Mouse (Mus musculus) stomach, embryonic 14.5 days (tissue): ENCODE data around the gene Pan2. TPM values are rescaled to one million over a fixed set of nuclear protein-coding genes. Genes with fewer than 3 reads are reported as not detected.
"Not testable (repeated sequence)": the region's sequence is repeated elsewhere in the genome, so short reads cannot be mapped to it uniquely, and the experiment has no call there.

ENCODE experiments used
- ATAC-seq: fragments of 200-750 bp; cut with Nextera tagmentation; 2 replicates; pipeline ENCODE4 v1.8.0; 2017; ENCODE audit warnings: low read depth, moderate TSS enrichment; ENCODE audit not compliant: insufficient number of reproducible peaks, insufficient read depth, low FRiP score
- H3K27ac ChIP-seq: fragments of 300-500 bp; sonication (generic); 2 replicates; pipeline ENCODE4 v1.5.1; 2014; ENCODE audit warnings: mild to moderate bottlenecking, low read length, moderate library complexity, mixed read lengths
- H3K27me3 ChIP-seq: fragments of 300-500 bp; sonication (generic); 2 replicates; pipeline ENCODE4 v1.6.1; 2014; ENCODE audit warnings: low read length, control low read depth, mixed read lengths; ENCODE audit not compliant: control insufficient read depth, insufficient read depth
- H3K36me3 ChIP-seq: fragments of 300-500 bp; sonication (generic); 2 replicates; pipeline ENCODE4 v1.6.1; 2014; ENCODE audit warnings: mild to moderate bottlenecking, control low read depth, low read length, moderate library complexity, mixed read lengths; ENCODE audit not compliant: control insufficient read depth, insufficient read depth
- H3K4me1 ChIP-seq: fragments of 300-500 bp; sonication (generic); 2 replicates; pipeline ENCODE4 v1.6.1; 2014; ENCODE audit warnings: low read length, control low read depth, mixed read lengths; ENCODE audit not compliant: control insufficient read depth, insufficient read depth
- H3K4me2 ChIP-seq: fragments of 300-500 bp; sonication (generic); replicated peaks from 2 replicates; pipeline ENCODE4 v1.6.1; 2014; ENCODE audit warnings: low read depth, low read length, control low read depth
- H3K4me3 ChIP-seq: fragments of 300-500 bp; sonication (generic); 2 replicates; pipeline ENCODE4 v1.5.1; 2014; ENCODE audit warnings: low read depth, low read length, control low read depth
- H3K9ac ChIP-seq: fragments of 300-500 bp; sonication (generic); replicated peaks from 2 replicates; pipeline ENCODE4 v1.6.1; 2014; ENCODE audit warnings: low read depth, mild to moderate bottlenecking, control low read depth, low read length, moderate library complexity, mixed read lengths
- H3K9me3 ChIP-seq: fragments of 300-500 bp; sonication (generic); 2 replicates; pipeline ENCODE4 v1.6.1; 2016; ENCODE audit warnings: low read depth, low read length, control low read depth; ENCODE audit not compliant: control insufficient read depth
- WGBS: fragments of 180-500 bp; shearing (Covaris S2); extraction: QIAGEN DNeasy Blood & Tissue Kit; methylation state at CpG from one replicate; pipeline ENCODE4 v1.1.7; 2014; 5-methylcytosine and 5-hydroxymethylcytosine counted together
- polyA plus RNA-seq: library from polyadenylated mRNA; unstranded; fragments of >200 nt; fragmentation: Nextera tagmentation; extraction: Ambion mirVana; gene quantifications from 2 replicates; pipeline ENCODE4 v1.2.1, GENCODE M21; 2014

Gene Pan2
- polyA plus RNA-seq, 1 experiment from 2014 or later = 34.8 TPM

DNA sequence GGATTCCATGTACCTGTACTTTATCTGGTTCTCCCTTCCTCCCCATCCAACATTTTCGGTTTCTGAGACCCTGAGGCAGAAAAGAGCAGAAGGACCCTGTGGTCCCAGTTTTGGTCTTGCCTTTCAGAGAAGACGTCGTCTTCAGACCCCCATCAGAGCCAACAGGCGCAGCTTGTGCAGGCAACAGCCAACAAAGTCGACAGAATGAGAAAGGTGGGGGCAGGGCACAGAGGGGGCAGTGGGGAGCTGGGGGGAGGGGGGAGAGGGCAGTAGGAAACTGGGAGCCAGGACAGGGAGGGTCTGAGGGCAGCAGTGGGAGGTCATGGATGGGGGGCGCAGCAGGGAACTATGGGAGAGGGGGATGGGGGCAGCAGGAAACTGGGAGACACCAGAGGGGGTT lies 25.0 kb upstream of the Pan2 start:
- WGBS = 62% methylated on average over 6 of the region's 6 CpGs
- no peak for ATAC-seq
- no peak overlapping the region for H3K4me2 ChIP-seq
- no peaks in the 10 kb centered on the region for H3K9me3 ChIP-seq
- H3K27ac ChIP-seq = no peak overlapping the region
- H3K4me1 ChIP-seq = no peaks in the 10 kb centered on the region
- H3K9ac ChIP-seq = no peak overlapping the region
- no peak overlapping the region for H3K4me3 ChIP-seq
- no peaks in the 10 kb centered on the region for H3K27me3 ChIP-seq
- peaks cover 19% of the 10 kb centered on the region for H3K36me3 ChIP-seq

DNA sequence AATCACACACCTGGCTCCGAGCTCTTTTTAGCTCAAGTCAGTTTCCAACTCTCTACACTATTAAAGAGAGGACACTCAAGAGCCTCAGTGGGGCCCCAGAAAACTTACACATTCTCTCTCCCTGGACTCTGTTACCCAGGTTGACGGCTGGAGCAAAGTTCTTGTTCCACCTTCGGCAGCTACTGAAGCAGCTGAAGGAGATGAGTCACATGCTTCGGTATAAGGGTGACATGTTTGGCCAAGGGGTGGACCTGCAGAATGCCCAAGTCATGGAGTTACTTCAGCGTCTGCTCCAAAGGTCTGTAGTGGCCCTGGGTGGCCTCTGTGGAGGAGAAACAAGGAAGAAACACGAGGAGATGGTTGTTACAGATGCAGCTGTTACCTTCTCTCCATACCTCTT lies 22.2 kb upstream of the Pan2 start:
- no peak overlapping the region for H3K4me3 ChIP-seq
- H3K4me2 ChIP-seq = no peak overlapping the region
- no peak overlapping the region for H3K9ac ChIP-seq
- no peaks in the 10 kb centered on the region for H3K4me1 ChIP-seq
- no peaks in the 10 kb centered on the region for H3K9me3 ChIP-seq
- ATAC-seq = no peak
- 82% methylated on average over 6 of the region's 6 CpGs for WGBS
- H3K36me3 ChIP-seq = peaks cover 28% of the 10 kb centered on the region
- H3K27me3 ChIP-seq = no peaks in the 10 kb centered on the region
- H3K27ac ChIP-seq = no peak overlapping the region

DNA sequence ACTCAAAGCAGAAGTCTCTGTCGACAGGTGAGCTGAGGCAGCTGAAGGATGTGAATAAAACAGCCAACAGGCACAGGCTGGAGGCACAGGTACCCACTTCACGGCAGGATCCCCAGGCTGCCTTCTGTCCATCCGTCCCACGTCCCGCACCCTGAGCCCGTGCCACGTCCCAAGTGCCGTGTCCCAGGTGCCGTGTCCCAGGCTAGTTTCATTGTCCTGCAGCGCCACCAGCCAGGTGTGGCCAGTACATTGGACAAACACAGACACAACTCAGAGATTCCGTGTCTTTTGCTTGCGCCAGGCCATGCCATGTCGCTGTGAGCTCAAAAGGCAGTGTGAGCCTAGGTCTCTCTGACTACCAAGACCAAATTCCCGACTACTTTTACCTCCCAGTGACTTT lies 21.5 kb upstream of the Pan2 start:
- H3K36me3 ChIP-seq = peaks cover 24% of the 10 kb centered on the region
- no peak for ATAC-seq
- H3K9me3 ChIP-seq = no peaks in the 10 kb centered on the region
- no peak overlapping the region for H3K4me2 ChIP-seq
- no peak overlapping the region for H3K27ac ChIP-seq
- no peak overlapping the region for H3K4me3 ChIP-seq
- 89% methylated on average over 14 of the region's 14 CpGs for WGBS
- H3K9ac ChIP-seq = no peak overlapping the region
- no peaks in the 10 kb centered on the region for H3K27me3 ChIP-seq
- H3K4me1 ChIP-seq = no peaks in the 10 kb centered on the region

DNA sequence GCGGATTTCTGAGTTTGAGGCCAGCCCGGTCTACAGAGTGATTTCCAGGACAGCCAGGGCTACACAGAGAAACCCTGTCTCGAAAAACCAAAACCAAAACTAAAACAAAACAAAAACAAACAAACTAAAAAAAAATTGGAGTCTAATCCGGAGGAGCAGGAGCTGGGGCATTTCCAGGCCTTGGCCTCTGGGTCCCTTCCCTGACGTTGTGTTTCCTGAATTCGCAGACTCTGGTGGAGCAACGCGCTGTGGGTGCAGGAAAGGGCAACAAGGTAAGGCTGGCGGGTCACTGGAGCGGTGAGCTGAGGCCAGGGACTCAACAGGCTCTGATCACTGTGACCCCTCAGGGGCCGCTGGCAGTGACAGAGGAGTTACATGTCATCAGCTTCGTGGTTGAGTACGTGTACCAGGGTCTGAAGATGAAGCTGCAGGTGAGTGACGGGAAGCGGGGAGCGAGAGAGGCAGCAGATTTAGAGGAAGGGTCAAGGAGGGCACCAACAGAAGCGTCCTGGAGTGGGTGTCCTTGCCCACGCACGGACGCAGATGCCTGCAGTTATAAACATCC lies 20.2 kb upstream of the Pan2 start:
- H3K4me2 ChIP-seq = no peak overlapping the region
- no peak for ATAC-seq
- H3K36me3 ChIP-seq = peaks cover 23% of the 10 kb centered on the region
- H3K4me3 ChIP-seq = no peak overlapping the region
- no peak overlapping the region for H3K9ac ChIP-seq
- no peaks in the 10 kb centered on the region for H3K9me3 ChIP-seq
- no peaks in the 10 kb centered on the region for H3K4me1 ChIP-seq
- WGBS = 86% methylated on average over 20 of the region's 20 CpGs
- H3K27ac ChIP-seq = no peak overlapping the region
- no peaks in the 10 kb centered on the region for H3K27me3 ChIP-seq

DNA sequence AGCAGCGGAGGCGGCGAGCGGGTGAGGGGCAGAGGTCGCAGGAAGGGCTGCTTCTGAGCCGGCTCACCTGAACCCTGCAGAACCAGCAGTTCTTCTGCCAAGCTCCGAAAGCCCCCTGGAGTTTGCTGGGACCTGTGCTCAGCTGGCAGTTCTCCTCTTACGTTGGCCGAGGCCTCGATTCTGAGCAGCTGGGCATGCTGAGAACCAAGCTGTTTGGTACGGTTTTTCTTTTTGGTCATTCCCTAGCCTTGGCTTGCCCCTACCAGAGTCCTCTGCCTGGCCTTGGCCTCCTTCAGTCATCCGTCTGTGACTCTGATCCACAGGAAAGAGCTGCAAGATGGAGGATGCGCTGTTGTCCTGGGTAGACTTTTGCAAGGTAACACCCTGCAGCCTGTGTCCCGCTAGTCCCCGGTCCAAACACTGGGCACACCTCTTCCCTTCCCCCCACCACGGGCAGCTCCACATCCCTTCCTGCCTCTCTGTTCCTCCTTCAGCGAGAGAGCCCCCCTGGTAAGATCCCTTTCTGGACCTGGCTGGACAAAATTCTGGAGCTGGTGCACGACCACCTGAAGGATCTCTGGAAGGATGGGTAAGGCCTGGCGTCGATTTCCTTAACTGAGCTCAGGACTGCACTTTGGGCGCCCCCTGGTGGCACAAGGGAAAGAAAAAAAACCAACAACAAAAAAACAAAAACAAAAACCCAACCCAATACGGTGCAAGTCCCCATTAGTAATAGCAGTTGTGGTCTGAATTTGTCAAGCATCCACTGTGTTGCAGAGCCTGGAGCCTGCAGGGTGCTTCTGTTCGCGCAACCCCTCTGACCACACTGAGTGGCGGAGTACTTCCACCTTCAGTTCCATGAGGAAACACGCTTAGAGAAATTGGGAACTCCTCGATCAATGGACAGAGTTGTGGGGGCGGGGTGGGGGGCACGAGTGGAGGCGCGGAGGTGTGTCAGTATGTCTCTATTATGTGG lies 19.2 kb upstream of the Pan2 start:
- H3K4me1 ChIP-seq = no peaks in the 10 kb centered on the region
- H3K27me3 ChIP-seq = no peaks in the 10 kb centered on the region
- no peak overlapping the region for H3K27ac ChIP-seq
- no peaks in the 10 kb centered on the region for H3K9me3 ChIP-seq
- no peak for ATAC-seq
- no peak overlapping the region for H3K4me3 ChIP-seq
- peaks cover 23% of the 10 kb centered on the region for H3K36me3 ChIP-seq
- WGBS = 62% methylated on average over 31 of the region's 31 CpGs
- no peak overlapping the region for H3K4me2 ChIP-seq
- H3K9ac ChIP-seq = no peak overlapping the region

DNA sequence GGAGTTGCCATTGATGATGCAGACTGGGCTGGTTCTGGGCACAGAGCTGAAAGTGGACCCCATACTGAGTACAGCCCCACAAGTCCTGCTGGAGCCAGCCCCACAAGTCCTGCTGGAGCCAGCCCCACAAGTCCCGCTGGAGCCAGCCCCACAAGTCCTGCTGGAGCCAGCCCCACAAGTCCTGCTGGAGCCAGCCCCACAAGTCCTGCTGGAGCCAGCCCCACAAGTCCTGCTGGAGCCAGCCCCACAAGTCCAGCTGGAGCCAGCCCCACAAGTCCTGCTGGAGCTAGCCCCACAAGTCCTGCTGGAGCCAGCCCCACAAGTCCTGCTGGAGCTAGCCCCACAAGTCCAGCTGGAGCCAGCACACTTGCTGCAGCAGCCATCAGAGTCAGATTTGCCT lies 12.5 kb upstream of the Pan2 start:
- H3K9ac ChIP-seq, H3K4me3 ChIP-seq, H3K27ac ChIP-seq, H3K27me3 ChIP-seq, ATAC-seq, H3K4me1 ChIP-seq, H3K9me3 ChIP-seq, H3K4me2 ChIP-seq: not testable (repeated sequence)
- peaks cover 13% of the 10 kb centered on the region for H3K36me3 ChIP-seq
- 60% methylated on average over 1 of the region's 1 CpGs for WGBS

DNA sequence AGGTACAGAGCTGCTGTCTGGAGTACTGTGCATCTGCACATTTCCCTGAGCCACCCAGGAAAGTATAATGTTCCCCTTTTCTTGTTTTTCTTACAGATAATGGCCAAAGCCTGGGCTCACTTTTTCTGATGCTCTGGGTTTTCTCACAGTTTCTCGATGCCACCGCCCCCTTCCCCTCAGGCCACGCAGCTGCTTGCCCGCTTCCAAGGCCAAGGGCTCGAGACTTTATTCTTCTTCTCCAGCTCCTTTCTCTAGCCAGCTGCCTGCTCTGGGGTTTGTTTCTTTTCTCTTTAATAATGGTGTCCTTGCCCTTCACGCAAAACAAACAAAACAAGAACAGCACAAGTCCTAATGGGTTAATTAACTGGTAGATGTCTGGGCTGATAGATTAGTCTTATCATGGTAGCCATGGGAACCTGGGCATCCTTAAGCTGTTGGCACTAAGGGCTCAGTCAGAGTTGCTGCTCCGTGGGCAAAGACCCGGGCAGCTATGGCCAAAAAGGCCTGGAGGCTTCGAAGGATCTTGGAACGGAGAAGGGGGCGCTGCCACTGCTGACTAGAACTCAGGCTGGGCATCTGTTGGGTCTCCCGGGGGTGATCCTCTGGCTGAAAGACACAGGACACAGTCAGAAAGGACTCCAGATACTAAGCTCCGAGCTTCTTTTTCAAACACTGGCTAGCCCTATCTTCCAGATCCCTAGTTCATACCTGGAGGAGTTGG lies 6.6 kb upstream of the Pan2 start:
- Histone ChIP-seq H3K9ac (no peak overlapping the region), H3K4me1 (peaks cover 9% of the 10 kb centered on the region; the same call in 1 of the 2 replicates), H3K4me3 (no peak overlapping the region), H3K27ac (no peak overlapping the region), H3K36me3 (peaks cover 11% of the 10 kb centered on the region), H3K27me3 (no peaks in the 10 kb centered on the region), H3K9me3 (no peaks in the 10 kb centered on the region), H3K4me2 (no peak overlapping the region)
- ATAC-seq = no peak
- 68% methylated on average over 13 of the region's 13 CpGs for WGBS

DNA sequence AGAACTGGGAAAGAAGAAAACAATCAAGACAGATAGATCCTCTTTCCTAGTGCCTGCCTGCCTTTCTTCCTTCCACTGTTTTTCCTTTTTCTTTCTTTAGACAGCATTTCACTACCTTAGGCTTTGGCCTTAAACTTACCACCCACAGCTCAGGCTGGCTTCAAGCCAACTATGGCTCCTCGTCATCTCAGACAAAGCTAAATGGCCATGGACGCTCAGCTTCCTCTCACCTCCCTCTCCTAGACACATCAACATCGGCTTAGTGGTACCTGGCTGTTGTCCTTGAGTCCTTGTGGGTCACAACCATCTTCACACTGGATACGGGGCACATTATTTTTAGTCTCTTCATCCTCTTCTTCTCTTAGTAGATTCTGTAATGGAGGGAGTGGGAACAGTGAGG lies 5.9 kb upstream of the Pan2 start:
- no peaks in the 10 kb centered on the region for H3K27me3 ChIP-seq
- H3K9me3 ChIP-seq = no peaks in the 10 kb centered on the region
- H3K4me3 ChIP-seq = no peak overlapping the region
- peaks cover 4% of the 10 kb centered on the region; the same call in 1 of the 2 replicates for H3K36me3 ChIP-seq
- H3K9ac ChIP-seq = no peak overlapping the region
- no peak for ATAC-seq
- WGBS = 62% methylated on average over 4 of the region's 4 CpGs
- H3K27ac ChIP-seq = no peak overlapping the region
- H3K4me2 ChIP-seq = no peak overlapping the region
- peaks cover 9% of the 10 kb centered on the region; the same call in 1 of the 2 replicates for H3K4me1 ChIP-seq
